Mouse (Mus musculus) gastrocnemius, postnatal 14 days (tissue): ENCODE results near the gene Pde4c. TPM values are rescaled to one million over a fixed set of nuclear protein-coding genes. Genes with fewer than 3 reads are reported as not detected.

Experiments used
- DNase-seq: peaks from one replicate; pipeline ENCODE4 v3.0.0; 2021; ENCODE audit warnings: mixed read lengths
- intact Hi-C: fragments of 180-260 bp; cut with DNase I; formaldehyde crosslinking; loops from one replicate; pipeline ENCODE4 v1.15.1; 2025; ENCODE audit warnings: low total_unique reads
- long read RNA-seq, 2 experiments: library from polyadenylated mRNA; stranded (forward); transcript quantifications; one replicate each; pipeline ENCODE4 v2.0.0; 2021
- total RNA-seq, 2 experiments: library from RNA; stranded (reverse); gene quantifications; 2 replicates each; pipeline ENCODE4 v1.2.3; 2021

The Pde4c gene
- total RNA-seq: 1 to 10 TPM; 2.9 to 3.4 TPM
- long read RNA-seq, experiment 1, partial matches to known transcripts: 1 of 5 reads
- long read RNA-seq, experiment 1, other reads (novel, unspliced or antisense): 2 of 5 reads
- long read RNA-seq, experiment 2, partial matches to known transcripts: 0 of 5 reads
- long read RNA-seq, experiment 2, other reads (novel, unspliced or antisense): 2 of 5 reads

- intact Hi-C loops: loop anchor here (5.0 kb wide), 1 partner anchor 119 kb away; no protein-coding TSS in a partner anchor
- DNase-seq: no peak
These were observed at the start of gene Pde4c for GRCm38 (mm10) chr8:70723486-70724210. Gene Pde4c, plus strand, starts transcription at chr8:70723720.

GRCm38 (mm10) chr8:70674109-70674508 lies 49.4 kb upstream of the Pde4c start:
- intact Hi-C loops: no loop called here
- no peak for DNase-seq

GRCm38 (mm10) chr8:70674716-70675115 lies 48.8 kb upstream of the Pde4c start:
- intact Hi-C loops: no loop called here
- no peak for DNase-seq

GRCm38 (mm10) chr8:70675336-70675735 lies 48.2 kb upstream of the Pde4c start:
- no peak for DNase-seq
- intact Hi-C loops: no loop called here

DNA sequence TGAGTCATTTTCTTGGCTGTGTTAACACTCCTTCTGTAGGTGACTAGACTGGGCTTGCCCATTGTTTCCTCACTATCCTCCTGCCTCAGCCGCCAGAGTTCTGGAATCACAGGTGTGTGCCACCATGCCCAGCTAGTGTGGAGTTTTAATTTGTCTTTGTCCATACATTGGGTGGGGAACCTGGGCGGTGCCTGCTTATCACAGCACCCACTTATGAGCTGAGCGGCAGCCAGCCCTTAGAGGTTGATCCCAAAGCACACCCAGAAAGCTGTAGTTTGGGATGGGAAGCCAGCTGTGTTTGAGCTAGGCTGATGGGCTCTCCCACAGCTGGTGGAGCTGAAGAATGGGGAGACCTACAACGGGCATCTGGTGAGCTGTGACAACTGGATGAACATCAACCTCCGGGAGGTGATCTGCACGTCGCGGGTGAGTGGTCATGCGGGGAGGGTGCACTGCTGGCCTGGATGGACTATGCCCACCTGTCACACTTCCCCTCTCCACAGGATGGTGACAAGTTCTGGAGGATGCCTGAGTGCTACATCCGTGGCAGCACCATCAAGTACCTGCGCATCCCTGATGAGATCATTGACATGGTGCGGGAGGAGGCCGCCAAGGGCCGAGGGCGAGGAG lies 46.0 kb upstream of the Pde4c start:
- DNase-seq: no peak
- intact Hi-C loops: no loop called here

GRCm38 (mm10) chr8:70678679-70679078 lies 44.8 kb upstream of the Pde4c start:
- intact Hi-C loops: no loop called here

DNA sequence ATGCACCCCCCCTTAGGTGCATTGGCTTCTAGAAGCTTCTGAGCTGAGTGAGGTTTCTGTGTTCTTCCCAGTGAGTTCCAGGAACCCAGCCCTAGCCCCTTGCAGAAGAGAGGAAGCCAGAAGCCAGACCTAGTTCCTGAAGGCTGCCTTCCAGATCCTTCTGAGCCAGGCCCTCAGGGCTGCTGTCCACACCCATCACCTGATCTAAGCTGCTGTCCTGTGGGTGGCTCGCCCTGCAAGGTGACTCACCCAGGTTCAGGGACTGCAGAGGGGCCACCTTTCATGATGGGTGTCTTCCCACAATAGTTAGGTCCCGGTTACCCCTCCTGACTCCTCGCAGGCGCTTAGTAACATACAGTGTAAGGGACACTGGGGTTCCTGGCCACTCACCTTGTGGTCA lies 44.1 kb upstream of the Pde4c start:
- intact Hi-C loops: no loop called here
- no peak for DNase-seq

More at GRCm38 (mm10) chr8:70678679-70679078, 44.8 kb upstream of the Pde4c start:
- DNase-seq: no peak

DNA sequence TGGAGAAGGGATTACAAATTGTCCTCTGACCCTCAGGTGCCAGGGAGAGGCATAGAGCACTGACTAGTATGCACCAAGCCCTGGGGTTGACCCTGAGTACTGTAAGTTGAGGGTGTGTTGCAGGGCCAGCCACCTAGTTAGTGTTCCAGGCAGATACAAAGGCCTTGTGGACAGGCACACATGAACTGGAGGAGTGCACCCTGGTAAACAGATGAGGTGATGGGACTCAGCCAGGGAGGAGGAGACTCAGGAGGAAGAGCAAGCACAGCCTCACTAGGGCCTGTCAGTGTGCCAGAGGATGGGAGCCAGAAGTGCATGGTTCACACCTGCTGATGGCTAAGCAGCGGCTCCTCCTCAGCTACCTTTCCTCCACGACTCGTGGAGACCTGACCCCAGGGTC lies 43.5 kb upstream of the Pde4c start:
- intact Hi-C loops: no loop called here
- no peak for DNase-seq

DNA sequence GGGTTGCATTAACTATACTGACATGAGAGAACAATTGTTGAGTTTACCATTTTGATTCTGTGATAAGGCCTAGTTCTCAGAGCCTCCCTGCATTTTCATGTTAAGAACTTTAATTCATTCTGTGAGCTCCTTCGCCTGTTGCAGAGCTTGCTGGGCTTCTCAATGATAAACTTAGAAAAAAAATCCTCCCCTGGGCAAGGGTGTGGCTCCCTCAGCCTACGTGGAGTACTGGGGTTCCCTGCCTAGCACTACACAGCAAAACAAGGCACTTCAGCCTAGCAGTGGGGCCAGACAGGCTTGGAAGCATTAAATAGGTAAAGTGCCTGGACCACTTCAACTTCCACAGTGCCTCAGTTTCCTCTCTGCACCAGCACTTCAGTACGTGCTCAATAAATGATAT lies 42.1 kb upstream of the Pde4c start:
- DNase-seq: no peak
- intact Hi-C loops: no loop called here

GRCm38 (mm10) chr8:70682193-70682592 lies 41.3 kb upstream of the Pde4c start:
- intact Hi-C loops: no loop called here
- peak; percentile 89 for DNase-seq

DNA sequence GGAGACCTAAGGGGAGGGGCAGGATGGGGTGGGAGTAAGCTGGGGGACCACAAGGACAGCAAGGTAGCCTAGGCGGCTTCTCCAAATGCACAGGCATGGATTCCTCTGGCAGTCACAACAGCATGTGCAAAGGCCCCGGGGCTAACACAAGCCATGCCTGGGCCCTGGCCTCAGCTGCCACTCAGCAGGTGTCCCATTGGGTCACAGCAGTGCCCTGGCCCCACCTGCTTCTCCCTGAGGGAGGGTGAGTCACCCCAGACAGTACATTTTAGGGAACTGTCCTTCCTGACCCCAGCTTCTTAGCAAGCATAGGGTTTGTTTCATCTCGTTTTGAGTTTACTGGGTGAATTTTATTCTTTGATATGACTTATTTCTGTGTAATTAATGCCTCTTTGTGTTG lies 40.8 kb upstream of the Pde4c start:
- intact Hi-C loops: no loop called here
- no peak for DNase-seq

DNA sequence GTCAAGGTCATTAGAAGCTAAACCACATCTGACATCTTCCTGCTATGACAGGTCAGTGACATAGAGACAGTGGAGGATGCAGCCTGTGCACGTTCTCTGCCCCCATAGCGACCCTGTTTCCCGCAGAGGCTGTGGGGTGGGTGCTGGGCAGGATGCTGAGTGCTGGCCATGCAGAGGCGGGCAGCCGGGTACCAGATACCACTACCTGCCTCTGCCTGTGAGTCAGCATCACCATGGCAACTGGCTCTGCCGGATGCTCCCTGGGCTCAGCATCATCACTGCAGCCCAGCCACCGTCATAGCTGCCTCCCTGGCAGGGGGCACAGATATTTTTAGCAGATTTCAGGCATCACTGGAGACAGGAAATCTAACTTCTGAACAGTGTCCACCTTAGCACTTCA lies 39.2 kb upstream of the Pde4c start:
- intact Hi-C loops: no loop called here
- DNase-seq: no peak

GRCm38 (mm10) chr8:70687576-70687975 lies 35.9 kb upstream of the Pde4c start:
- DNase-seq: peak; percentile 78
- intact Hi-C loops: no loop called here

GRCm38 (mm10) chr8:70688136-70688535 lies 35.4 kb upstream of the Pde4c start:
- DNase-seq: no peak
- intact Hi-C loops: no loop called here

GRCm38 (mm10) chr8:70689892-70690390 lies 33.6 kb upstream of the Pde4c start:
- no peak for DNase-seq
- intact Hi-C loops: no loop called here

GRCm38 (mm10) chr8:70691230-70691629 lies 32.3 kb upstream of the Pde4c start:
- intact Hi-C loops: no loop called here
- DNase-seq: no peak

- intact Hi-C loops: no loop called here
- DNase-seq: no peak
These were observed 31.7 kb upstream of the Pde4c start for GRCm38 (mm10) chr8:70691727-70692231.

DNA sequence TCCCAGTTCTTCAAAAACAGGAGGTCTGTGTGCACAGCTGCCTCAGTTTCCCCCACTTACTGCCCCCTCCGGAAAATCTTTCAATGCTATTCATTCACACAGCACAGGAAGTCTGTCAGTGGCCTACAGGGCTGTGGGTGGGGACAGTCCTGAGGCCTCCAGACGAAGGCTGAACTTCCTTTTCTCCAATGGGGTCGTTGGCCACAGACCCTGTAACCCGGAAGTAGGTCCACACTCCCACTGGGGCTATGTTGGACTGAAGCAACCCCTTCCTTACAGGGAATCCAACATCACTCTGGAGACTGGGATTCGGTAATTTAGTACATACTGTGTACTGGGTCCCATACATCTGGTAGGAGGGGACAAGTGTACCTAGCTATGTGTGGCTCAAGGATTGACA lies 29.9 kb upstream of the Pde4c start:
- intact Hi-C loops: no loop called here
- no peak for DNase-seq

- intact Hi-C loops: no loop called here
- DNase-seq: peak; percentile 57
These were observed 28.1 kb upstream of the Pde4c start for GRCm38 (mm10) chr8:70695318-70696018.
